Mouse (Mus musculus): ENCODE data around the gene Noxred1. TPM values are rescaled to one million over a fixed set of nuclear protein-coding genes. Genes with fewer than 3 reads are reported as not detected.
"Not testable (repeated sequence)": the region's sequence is repeated elsewhere in the genome, so short reads cannot be mapped to it uniquely, and the experiment has no call there.

Noxred1 gene
- total RNA-seq (2021): under 1 TPM; 0.20 to 0.49 TPM

GRCm38 (mm10) chr12:87238632-87239031 lies at the start of gene Noxred1:
Gene Noxred1 (minus strand): TSS chr12:87238732.
- intact Hi-C loops (cut with DNase I): loop anchor here (10.0 kb wide), 1 partner anchor 474 kb away; no protein-coding TSS in a partner anchor
- DNase-seq (ENCODE audit: low spot score): no peak

GRCm38 (mm10) chr12:87284726-87285125 lies 46.2 kb upstream of the Noxred1 start:
- intact Hi-C loops (cut with DNase I): no loop called here
- DNase-seq (ENCODE audit: low spot score): no peak

DNA sequence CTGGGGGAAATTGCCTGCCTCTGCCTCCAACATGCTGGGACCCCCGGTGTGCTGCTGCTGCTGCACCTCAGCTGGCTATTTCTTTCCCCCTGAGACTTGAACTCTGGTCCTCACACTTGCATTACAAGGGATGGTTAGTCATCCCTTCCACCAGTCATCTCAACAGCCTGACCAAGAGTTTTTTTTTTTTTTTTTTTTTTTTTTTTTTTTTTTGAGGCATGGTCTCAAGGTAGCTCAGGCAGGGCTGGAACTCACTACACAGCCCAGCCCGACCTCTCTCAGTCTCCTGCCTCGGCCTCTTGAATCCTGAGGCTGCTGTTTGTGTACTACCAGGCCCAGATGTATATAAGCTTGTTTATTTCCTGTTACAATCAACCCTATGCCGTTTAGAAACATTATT lies 45.7 kb upstream of the Noxred1 start:
- intact Hi-C loops (cut with DNase I): no loop called here

DNA sequence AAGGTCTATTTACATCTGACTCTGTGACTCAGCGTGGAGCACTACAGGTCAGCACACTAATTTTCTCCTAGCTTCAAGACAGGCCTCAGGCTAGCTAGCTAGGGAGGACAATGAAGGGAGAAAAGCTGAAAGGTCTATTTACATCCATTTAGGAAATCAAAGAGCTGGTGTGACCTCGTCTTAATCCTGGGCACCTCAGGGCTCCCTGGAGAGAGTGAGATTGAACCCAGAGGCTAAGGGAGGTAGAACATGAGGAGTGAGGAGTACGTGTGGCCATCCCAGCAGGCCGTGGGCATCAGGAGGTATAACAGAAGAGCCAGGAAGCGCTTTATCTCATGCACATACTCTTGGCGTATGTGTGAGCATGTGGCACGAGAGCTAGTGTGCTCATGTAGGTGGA lies 45.2 kb upstream of the Noxred1 start:
- intact Hi-C loops (cut with DNase I): no loop called here
- DNase-seq (ENCODE audit: low spot score): no peak

More for the DNA sequence above, 45.7 kb upstream of the Noxred1 start:
- no peak for DNase-seq (ENCODE audit: low spot score)

GRCm38 (mm10) chr12:87282743-87283142 lies 44.2 kb upstream of the Noxred1 start:
- intact Hi-C loops (cut with DNase I): no loop called here
- no peak for DNase-seq (ENCODE audit: low spot score)

- intact Hi-C loops (cut with DNase I): no loop called here
- no peak for DNase-seq (ENCODE audit: low spot score)
These were observed 43.2 kb upstream of the Noxred1 start for GRCm38 (mm10) chr12:87281766-87282165.

DNA sequence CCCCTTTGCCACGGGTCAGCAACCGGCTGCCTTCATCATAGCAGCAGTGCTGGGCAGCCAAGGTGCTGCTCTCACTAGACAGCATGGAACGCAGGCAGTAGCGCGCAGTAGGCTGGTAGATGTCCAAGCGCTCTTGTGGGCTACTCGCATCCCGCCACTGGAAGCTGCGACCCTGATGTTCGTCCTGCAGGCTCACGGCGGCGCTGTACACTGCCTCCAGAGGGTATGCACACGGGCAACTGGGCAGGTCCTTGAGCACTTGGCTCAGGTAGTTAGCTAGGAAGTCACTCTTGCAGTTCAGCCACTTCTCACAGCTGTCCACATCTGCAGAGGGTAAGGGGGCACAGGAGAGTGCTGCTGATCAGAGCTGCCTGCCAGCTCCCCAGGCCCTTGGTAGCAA lies 41.3 kb upstream of the Noxred1 start:
- DNase-seq (ENCODE audit: low spot score): no peak

GRCm38 (mm10) chr12:87279350-87279749 lies 40.8 kb upstream of the Noxred1 start:
- intact Hi-C loops (cut with DNase I): no loop called here
- no peak for DNase-seq (ENCODE audit: low spot score)

More for the DNA sequence above, 41.3 kb upstream of the Noxred1 start:
- intact Hi-C loops (cut with DNase I): no loop called here

GRCm38 (mm10) chr12:87278118-87278730 lies 39.7 kb upstream of the Noxred1 start:
- DNase-seq (ENCODE audit: low spot score): no peak
- intact Hi-C loops (cut with DNase I): no loop called here

DNA sequence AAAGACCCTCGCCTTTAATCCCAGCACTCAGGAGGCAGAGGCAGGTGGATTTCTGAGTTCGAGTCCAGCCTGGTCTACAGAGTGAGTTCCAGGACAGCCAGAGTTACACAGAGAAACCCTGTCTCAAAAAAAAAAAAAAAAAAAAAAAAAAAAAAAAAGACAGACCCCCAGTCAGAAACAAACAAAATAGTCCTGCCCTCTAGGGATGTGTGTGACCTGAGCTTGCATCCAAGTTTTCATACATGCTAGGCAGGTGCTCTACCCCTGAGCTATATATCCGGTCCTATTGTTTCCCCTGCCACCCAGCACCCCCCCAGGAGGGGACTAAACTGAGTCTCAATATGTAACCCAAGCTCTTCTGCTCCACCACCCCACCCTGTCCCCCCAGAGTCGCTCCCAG lies 38.7 kb upstream of the Noxred1 start:
- intact Hi-C loops (cut with DNase I); DNase-seq (ENCODE audit: low spot score): not testable (repeated sequence)

GRCm38 (mm10) chr12:87274853-87275831 lies 36.6 kb upstream of the Noxred1 start:
- intact Hi-C loops (cut with DNase I): no loop called here
- DNase-seq (ENCODE audit: low spot score): no peak

- intact Hi-C loops (cut with DNase I): loop anchor here (2.0 to 10.0 kb wide), 4 partner anchors 65 to 147 kb away; partner anchors contain the start of genes Gstz1, Pomt2 and Sptlc2
- DNase-seq (ENCODE audit: low spot score): no peak
These were observed 29.1 kb upstream of the Noxred1 start for GRCm38 (mm10) chr12:87267682-87268081.

DNA sequence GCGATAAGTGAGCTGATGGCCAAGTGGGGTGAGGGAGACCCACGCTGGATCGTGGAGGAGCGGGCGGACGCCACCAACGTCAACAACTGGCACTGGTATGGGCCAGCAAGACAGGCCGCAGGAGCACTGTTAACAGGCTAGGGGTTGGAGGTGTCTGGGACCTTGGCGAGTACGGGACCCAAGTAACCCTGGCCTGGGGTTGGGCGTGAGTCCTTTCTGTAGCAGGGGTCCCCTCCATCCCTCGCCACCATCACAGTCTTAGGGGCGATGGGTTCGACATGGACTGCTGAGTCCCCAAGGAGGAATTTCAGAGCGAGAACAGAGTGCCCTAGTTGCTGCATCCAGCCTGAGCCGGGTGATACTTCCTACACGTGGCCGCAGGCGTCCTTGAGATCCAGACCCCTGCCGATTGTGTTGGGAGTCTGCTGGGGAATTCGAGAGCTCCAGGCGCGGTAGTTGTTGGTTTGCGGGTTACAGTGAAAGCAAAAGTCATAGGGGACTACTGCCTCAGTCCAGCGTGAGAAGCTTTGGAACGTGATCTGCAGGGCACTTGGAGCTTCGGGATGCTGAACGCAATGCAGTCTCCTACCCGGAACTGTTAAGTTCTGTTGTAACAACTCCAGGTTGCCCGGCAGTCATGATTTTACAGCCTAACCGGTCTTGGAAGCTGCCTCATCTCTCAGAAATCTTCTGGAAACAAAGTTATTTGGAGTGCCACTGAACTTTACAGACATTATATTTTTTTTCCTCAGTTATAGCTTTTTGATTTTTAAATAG lies 28.5 kb upstream of the Noxred1 start:
- DNase-seq (ENCODE audit: low spot score): no peak
- intact Hi-C loops (cut with DNase I): loop anchor here (2.0 to 10.0 kb wide), 4 partner anchors 65 to 148 kb away; partner anchors contain the start of genes Gstz1, Pomt2 and Sptlc2

GRCm38 (mm10) chr12:87266108-87266826 lies 27.7 kb upstream of the Noxred1 start, which contains the start of the genes Vipas39 and Ahsa1:
Gene Vipas39 (minus strand): TSS chr12:87266256.
Gene Ahsa1 (plus strand): TSS chr12:87266479.
- peak; percentile 83 for DNase-seq (ENCODE audit: low spot score)
- intact Hi-C loops (cut with DNase I): loop anchor here (2.0 to 10.0 kb wide), 4 partner anchors 66 to 149 kb away; partner anchors contain the start of genes Gstz1, Pomt2 and Sptlc2

DNA sequence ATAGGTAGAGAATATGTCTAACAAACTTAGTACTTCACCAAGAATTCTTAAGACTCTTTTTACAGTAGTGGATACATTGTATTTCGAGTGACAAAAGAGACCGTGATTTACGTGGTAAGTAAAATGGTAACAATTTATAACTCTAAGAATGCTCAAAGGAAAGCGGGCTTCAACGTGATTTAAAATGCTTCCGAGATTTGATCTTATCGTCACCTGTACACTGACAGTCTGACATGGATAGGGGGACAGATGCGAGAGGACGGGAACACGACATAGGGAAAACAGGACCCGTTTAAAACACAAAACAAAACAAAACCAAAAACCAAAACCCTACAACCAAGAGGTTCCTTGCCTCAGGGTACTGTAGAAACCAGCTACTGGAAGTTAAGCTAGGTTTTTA lies 26.9 kb upstream of the Noxred1 start:
- DNase-seq (ENCODE audit: low spot score): no peak
- intact Hi-C loops (cut with DNase I): loop anchor here (5.0 to 10.0 kb wide), 3 partner anchors 67 to 149 kb away; partner anchors contain the start of gene Sptlc2

GRCm38 (mm10) chr12:87260562-87260961 lies 22.0 kb upstream of the Noxred1 start:
- DNase-seq (ENCODE audit: low spot score): no peak
- intact Hi-C loops (cut with DNase I): loop anchor here (10.0 kb wide), 1 partner anchor 154 kb away; no protein-coding TSS in a partner anchor

DNA sequence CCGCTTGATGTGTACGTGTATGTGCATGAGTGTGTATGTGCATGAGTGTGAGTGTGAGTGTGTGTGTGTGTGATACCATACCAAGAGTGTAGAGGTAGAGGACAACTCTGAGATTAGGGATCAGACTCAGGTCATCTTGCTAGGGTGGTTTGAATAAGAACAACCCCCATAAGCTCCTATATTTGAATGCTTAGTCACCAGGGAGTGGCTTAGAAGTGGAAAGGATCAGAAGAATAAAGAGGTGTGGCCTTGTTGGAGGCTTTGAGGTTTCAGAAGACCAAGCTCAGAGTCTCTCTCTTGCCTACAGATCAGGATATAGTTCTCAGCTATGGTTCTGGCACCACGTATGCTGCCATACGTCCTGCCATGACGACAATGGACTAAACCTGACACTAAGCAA lies 18.1 kb upstream of the Noxred1 start:
- intact Hi-C loops (cut with DNase I): no loop called here
- no peak for DNase-seq (ENCODE audit: low spot score)

- intact Hi-C loops (cut with DNase I): no loop called here
- no peak for DNase-seq (ENCODE audit: low spot score)
These were observed 15.3 kb upstream of the Noxred1 start for GRCm38 (mm10) chr12:87253878-87254277.

DNA sequence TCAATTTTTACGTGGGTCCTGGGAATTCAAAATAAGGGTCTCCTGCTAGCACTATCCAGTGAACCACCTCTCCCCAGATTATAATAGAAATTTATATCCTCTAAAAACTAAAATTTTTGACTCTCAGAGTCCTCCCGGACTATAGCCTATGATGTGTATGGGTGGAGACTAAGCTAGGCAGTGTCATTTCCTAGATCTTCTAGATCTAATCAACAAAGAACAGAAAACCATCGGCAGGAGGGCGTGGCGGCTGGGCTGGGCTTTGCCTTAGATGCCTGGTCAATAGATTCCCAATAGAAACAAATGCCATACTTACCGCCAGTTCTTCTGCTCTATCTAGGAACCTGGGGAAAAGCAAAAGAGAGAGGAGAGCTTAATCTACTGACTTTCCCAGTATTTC lies 11.6 kb upstream of the Noxred1 start:
- intact Hi-C loops (cut with DNase I): no loop called here
- DNase-seq (ENCODE audit: low spot score): no peak
